Mouse (Mus musculus) heart, postnatal 36 days (tissue): ENCODE data around the gene Ivl. TPM values are rescaled to one million over a fixed set of nuclear protein-coding genes. Genes with fewer than 3 reads are reported as not detected.

Source experiments
- DNase-seq, 2 experiments: peaks; one replicate each; pipeline ENCODE4 v3.0.0; 2021 to 2022
- intact Hi-C: fragments of 180-260 bp; cut with DNase I; formaldehyde crosslinking; loops from one replicate; pipeline ENCODE4 v1.15.1; 2025
- total RNA-seq, 2 experiments: library from RNA; stranded (reverse); gene quantifications; 2 replicates each; pipeline ENCODE4 v1.2.3; 2021

The Ivl gene
- total RNA-seq = not detected

DNA sequence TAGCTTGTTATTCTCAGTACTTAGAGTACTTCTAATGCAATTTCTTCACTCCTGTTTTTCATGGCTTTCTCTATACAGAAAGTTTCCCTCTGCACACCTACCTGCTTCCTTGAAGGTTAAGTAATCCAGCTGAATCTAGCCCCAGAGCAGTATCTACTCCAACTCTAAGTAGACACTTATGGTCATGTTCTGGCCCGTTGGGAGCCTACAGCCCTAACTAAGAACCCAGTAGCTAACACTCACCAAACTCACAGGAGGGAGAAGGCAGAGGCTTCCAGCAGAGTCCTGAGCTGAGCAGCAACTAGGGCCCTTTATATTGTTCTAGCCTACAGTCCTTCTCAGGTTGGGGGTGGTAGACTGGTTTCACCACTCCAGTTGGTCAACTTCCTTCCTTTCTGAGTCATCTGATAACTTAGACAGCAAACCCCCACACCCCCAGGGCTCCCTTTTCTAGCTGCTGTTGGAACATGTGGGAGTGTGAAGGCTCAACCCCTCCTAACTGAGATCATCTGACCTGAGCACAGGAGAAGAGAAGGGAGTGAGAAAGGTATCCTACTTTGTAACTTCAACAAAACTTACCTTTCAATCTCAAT is at the start of gene Ivl:
Gene Ivl (minus strand): TSS at position 287 of the 593 bp plus-strand sequence.
- DNase-seq = no peak
- intact Hi-C loops = no loop called here

GRCm38 (mm10) chr3:92621560-92621959 is 48.0 kb upstream of the Ivl start, which contains the start of gene Lce6a:
Gene Lce6a (minus strand): TSS chr3:92621660.
- intact Hi-C loops = no loop called here
- no peak for DNase-seq

- no peak for DNase-seq
- intact Hi-C loops = no loop called here
These were observed 36.3 kb upstream of the Ivl start for GRCm38 (mm10) chr3:92609804-92610203.

DNA sequence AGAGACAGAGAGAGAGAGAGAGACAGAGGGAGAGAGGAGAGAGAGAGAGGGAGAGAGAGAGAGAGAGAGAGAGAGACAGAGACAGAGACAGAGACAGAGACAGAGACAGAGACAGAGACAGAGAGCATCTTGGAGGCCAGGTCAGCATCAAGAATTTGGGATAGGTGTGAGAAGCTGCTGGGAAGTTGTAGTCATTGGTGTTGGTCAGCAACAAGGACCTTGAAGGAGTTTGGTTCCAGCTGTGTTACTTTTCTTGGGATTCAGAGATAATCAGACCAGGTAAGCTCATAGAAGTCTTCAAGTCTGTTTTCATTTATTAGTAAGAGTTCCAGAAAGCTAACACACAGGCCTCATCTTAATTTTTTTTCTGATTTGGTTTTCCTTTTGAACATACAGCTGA is 33.9 kb upstream of the Ivl start, which contains the start of gene 2210017I01Rik:
Gene 2210017I01Rik (minus strand): TSS at position 101 of the 400 bp plus-strand sequence.
- intact Hi-C loops = no loop called here
- DNase-seq = no peak

DNA sequence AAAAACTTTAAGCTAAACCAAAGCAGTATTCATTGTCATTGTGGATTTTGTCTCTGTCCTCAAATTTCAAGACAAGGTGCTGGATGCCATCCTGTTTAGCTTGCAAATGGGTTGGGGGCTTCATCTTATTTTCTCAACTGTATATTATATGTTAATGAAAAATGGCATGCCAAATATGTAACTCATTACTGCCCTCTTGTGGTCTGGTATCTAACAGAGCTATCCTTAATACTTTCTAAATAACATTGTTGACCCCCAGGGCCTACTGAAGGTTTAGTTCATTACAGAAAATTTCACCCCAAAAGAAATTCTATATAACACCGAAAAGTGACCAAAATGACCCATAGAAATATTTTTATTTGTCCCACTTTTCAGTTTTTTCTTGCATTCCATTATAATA is 28.6 kb upstream of the Ivl start:
- intact Hi-C loops = loop anchor here (5.0 kb wide), 1 partner anchor 450 kb away; no protein-coding TSS in a partner anchor
- no peak for DNase-seq

DNA sequence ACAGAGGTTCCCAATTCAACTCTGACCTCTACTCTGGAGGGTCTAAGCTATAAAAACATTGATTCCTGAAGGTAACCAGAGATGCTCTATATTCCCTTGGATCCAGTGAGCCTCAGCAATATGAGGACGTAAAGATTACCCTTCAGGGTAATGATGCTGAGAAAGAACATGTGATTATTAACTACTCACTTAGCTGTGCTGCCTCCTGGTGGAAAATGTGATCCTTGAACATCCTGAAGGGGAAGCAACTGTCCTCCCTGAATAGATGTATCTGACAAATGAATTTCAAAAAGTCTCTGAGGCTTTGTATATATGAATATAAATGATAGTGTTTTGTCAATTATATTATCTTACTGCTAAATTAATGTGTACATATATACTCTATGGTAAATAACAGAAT is 26.9 kb upstream of the Ivl start:
- intact Hi-C loops = loop anchor here (5.0 kb wide), 1 partner anchor 448 kb away; no protein-coding TSS in a partner anchor
- DNase-seq = no peak

DNA sequence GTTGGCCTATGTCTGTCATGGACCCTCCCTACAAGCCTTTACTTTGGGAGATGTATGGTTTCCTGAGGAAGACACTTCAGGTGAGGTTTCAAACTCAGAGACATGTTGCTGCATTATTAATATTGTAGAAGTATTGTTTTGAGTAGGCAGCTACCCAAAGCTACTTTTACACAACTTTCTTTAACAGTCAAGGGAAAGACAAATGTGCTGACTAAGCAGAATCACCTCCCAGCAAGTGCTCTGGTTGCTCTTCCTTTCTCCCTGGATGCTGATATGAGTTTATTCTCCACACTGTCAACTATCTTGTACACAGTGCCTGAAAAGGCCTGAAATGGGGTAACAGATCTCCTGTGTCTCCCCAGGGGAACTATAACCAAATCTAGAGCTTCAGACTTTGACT is 26.4 kb upstream of the Ivl start:
- DNase-seq = no peak

GRCm38 (mm10) chr3:92598429-92598828 is 24.9 kb upstream of the Ivl start:
- no peak for DNase-seq
- intact Hi-C loops = no loop called here

More for the DNA sequence above, 26.4 kb upstream of the Ivl start:
- intact Hi-C loops = loop anchor here (5.0 kb wide), 1 partner anchor 448 kb away; no protein-coding TSS in a partner anchor

- intact Hi-C loops = no loop called here
These were observed 15.3 kb upstream of the Ivl start, which contains the start of gene Smcp for GRCm38 (mm10) chr3:92588858-92589257. Gene Smcp (minus strand): TSS chr3:92588997.

GRCm38 (mm10) chr3:92587190-92587589 is 13.7 kb upstream of the Ivl start:
- no peak for DNase-seq
- intact Hi-C loops = no loop called here

More at GRCm38 (mm10) chr3:92588858-92589257, 15.3 kb upstream of the Ivl start, which contains the start of gene Smcp:
- DNase-seq = no peak

DNA sequence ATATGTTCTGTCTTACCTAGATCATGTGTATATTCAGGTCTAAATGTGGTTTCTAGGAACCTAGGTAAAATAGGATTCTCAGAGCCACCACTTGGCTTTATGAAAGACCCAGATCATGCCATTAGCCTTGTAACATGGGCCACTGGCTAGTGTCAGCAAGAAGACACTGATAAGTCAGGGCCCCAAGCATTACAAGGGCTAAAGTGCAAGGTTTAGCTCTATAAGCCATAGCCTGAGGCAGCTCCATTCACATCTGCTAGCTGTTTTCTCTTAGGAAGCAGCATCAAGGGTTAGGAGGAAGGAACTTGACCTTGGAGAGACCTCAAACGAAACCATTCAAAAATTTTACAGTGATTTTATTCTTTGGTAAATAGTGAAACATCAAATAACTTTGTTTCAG is 11.5 kb upstream of the Ivl start:
- DNase-seq = no peak
- intact Hi-C loops = no loop called here

DNA sequence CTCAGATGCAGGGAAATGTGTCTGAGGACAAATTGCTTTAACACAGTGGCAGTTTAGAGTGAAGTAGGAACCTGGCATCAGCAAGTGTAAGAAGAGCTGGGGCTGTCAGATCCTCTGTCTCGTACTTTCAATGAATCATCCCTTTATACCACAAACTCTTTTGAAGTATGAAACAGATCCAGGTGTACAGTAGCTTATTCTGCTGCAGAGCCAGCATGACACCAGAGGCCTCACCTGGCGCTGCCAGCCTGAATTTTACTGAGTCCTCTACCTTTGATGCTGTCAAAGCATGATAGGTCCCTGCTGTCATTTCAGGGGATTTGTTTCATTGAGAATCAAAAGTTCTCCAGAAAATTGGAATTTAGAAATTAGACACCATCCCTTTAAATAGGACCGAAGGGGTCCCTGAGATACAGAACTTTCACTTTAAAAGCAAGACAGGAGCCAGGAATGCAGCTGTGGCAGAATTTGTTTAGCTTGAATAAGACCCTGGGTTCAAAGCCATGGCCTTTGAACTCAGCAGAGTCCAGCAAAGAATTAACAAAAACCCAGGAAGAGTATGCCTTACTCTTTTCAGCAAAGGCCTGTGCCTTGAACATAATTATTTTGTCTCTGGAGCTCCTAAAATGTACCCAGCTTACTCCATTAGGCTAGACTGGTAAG is 9.8 kb upstream of the Ivl start:
- DNase-seq = no peak
- intact Hi-C loops = no loop called here

- DNase-seq = no peak
- intact Hi-C loops = no loop called here
These were observed 6.0 kb upstream of the Ivl start for GRCm38 (mm10) chr3:92579508-92579907.

DNA sequence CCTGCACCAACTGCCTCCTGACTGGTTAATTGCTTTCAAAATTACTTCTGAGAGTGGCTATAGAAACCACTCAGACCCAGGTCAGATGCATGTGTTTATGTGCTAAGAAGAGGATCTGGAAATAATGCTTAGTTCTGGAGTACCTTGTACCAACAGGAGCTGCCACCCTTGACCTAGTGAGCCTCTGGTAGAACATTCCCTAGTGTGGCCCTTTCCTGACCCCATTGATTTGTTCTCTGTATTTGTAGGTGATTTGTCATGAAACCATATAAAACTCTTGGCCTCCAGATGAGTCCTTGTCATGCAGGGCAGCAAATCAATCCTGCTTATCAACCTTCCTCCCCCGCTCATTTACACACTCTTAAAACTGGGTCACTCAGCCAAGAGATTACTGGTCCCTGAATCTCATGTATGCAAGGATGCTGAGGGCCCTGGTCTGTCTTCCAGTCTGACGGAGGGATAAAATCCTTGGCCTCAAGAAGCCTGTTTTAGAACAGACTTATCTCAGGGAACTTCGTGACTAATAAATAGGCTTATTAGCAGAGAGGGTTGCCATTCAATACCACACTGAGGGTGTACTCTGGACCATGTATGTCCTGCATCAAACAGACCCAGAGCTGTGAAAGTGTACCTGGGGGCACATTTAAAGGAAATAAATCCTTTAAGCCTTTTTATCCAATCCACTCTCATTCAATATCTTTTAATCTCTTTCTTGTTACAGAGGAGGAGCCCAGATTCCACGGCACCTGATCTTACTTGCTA is 5.3 kb upstream of the Ivl start:
- intact Hi-C loops = no loop called here
- DNase-seq = no peak

GRCm38 (mm10) chr3:92572514-92573155 is 900 bp downstream of the Ivl start:
- no peak for DNase-seq
- intact Hi-C loops = no loop called here

DNA sequence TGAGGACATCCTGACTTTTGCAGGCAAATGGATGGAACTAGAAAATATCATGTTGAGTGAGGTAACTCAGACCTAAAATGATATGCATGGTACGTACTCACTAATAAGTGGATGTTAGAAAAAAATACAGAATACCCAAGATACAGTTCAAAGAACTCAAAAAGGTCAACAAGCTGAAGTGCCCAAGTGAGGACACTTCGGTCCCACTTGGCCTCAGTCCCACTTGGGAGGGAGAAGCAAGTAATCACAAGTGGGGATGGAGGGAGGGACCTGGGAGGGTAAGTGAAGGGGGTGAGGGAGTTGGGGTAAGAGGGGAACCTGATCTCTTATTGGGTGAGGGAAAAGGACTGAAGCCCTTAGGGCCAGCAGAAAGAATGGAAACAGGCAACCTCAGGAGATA is 4.8 kb downstream of the Ivl start:
- no peak for DNase-seq
- intact Hi-C loops = no loop called here

DNA sequence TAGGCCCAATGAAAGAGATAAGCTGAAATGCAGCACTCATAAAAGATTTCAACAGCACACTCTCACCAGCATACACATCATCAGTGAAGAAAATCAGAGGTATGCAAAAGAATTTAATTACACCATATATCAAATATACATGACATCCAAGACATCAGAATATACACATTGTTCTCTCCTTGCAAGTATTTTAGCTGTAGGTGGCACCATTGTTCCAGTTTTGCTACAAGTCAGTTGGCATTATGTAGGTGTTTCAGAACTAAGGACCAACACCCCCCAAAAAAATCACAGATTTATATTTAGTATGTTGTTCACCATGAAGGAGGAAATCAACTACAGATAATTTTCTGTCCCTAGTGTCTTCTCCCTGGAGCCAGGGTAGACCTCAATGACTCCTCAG is 8.1 kb downstream of the Ivl start:
- intact Hi-C loops = no loop called here

GRCm38 (mm10) chr3:92534411-92534810 is 39.1 kb downstream of the Ivl start, which contains the start of gene 2310046K23Rik:
Gene 2310046K23Rik (minus strand): TSS chr3:92534511.
- intact Hi-C loops = no loop called here
- DNase-seq = no peak

More for the DNA sequence above, 8.1 kb downstream of the Ivl start:
- no peak for DNase-seq
